Mouse (Mus musculus) CH12.LX (cell line): ENCODE data around the gene Grhl1.

ENCODE experiments used
- CTCF ChIP-seq, 2 experiments: IDR thresholded peaks in 1 of 2; conservative IDR thresholded peaks in 1 of 2; 2 replicates each; pipeline ENCODE4 v1.5.1; 2011 to 2012; ENCODE audit warnings: low read depth in 2 of 2, low read length in 2 of 2, improper control_type of control experiment in 1 of 2, inconsistent platforms in 1 of 2, mild to moderate bottlenecking in 1 of 2, moderate library complexity in 1 of 2
- NELFE ChIP-seq: IDR thresholded peaks from 2 replicates; pipeline ENCODE4 v1.6.1; 2011; ENCODE audit warnings: low read depth, low read length, improper control_type of control experiment

DNA sequence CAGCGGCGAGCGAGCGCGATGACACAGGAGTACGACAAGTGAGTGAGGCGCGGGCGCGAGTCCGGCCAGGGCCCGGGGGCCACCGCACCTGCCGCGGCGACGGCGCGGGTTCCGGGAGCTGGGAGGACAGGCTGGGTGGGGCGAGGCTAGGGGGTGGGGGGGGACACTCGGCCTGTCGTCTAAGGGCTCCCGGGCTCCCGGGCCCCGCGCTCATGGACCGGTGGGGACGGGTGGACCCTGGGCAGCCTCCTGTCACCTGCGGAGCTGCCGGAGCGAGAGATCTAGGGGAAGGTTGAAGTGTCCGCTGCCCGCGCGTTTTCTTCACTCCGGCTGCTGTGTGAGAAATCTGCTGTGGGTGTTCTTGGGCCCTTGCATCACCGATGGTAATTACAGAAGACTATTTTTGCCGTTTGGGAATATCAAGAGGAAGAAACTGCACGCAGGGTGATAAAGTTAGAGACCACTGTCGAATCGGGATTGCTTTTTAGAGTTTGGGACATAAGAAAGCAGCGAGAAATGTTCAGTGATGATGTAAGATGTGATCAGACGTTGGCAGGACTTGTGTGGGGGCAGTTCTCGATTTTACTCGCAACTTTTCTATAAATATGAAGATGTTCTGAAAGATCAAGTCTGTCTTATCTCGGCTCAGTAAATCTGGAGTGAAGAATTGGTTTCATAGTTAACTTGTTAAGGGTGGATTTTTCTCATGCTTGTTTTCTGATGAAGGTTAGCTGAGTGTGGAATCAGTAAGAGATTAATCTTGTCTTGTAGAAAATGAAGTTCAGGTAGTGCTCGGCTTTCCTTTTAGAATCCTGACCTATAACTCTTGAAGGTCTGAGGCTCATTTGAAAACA, 565 bp downstream of the Grhl1 start:
- no peak for TF ChIP-seq NELFE
- TF ChIP-seq CTCF (conservative IDR thresholded peaks at IDR 0.05 in 1 of 2, IDR thresholded peaks at IDR 0.05 in 1 of 2; ENCODE audit: low read depth in 2 of 2, low read length in 2 of 2), result no peak
